Mouse (Mus musculus): ENCODE results near the gene Esrrg. TPM values are rescaled to one million over a fixed set of nuclear protein-coding genes. Genes with fewer than 3 reads are reported as not detected.

Gene Esrrg
- polyA plus RNA-seq, 1 experiment: 42.5 TPM

- Histone ChIP-seq H3K4me1 (ENCODE audit: control insufficient read depth, insufficient read depth, low read length) (0 out of 2 replicates have a peak, but pooled peaks cover 2% of the 10 kb centered on the region), H3K27me3 (ENCODE audit: control insufficient read depth, insufficient read depth, low read length) (no peaks in the 10 kb centered on the region; the same call in 1 of the 2 replicates), H3K4me3 (replicated peaks; ENCODE audit: insufficient read depth, low read depth, low read length) (no peak overlapping the region), H3K27ac (ENCODE audit: insufficient read depth, low read length) (no peak overlapping the region)
- no peak for TF ChIP-seq CTCF (IDR thresholded peaks at IDR 0.05; ENCODE audit: borderline replicate concordance, insufficient read depth, low read depth, low read length)
- TF ChIP-seq POLR2A (IDR thresholded peaks at IDR 0.05; ENCODE audit: borderline replicate concordance, insufficient read depth, low read length): no peak
- no peak for DNase-seq
- 45% methylated on average over 7 of the region's 7 CpGs for WGBS
Observed at GRCm38 (mm10) chr1:187787055-187788016, 178.7 kb downstream of the Esrrg start.

- DNase-seq: no peak
- TF ChIP-seq CTCF (IDR thresholded peaks at IDR 0.05; ENCODE audit: borderline replicate concordance, insufficient read depth, low read depth, low read length): no peak
- TF ChIP-seq POLR2A (IDR thresholded peaks at IDR 0.05; ENCODE audit: borderline replicate concordance, insufficient read depth, low read length): no peak
Observed at GRCm38 (mm10) chr1:187794240-187794930, 185.8 kb downstream of the Esrrg start.

GRCm38 (mm10) chr1:187795551-187795950, 187.0 kb downstream of the Esrrg start:
- DNase-seq: no peak
- Histone ChIP-seq H3K4me1 (ENCODE audit: control insufficient read depth, insufficient read depth, low read length) (no peaks in the 10 kb centered on the region), H3K27ac (ENCODE audit: insufficient read depth, low read length) (no peak overlapping the region), H3K4me3 (replicated peaks; ENCODE audit: insufficient read depth, low read depth, low read length) (no peak overlapping the region), H3K27me3 (ENCODE audit: control insufficient read depth, insufficient read depth, low read length) (no peaks in the 10 kb centered on the region)
- 66% methylated on average over 3 of the region's 3 CpGs for WGBS
- TF ChIP-seq CTCF (IDR thresholded peaks at IDR 0.05; ENCODE audit: borderline replicate concordance, insufficient read depth, low read depth, low read length) (no peak), POLR2A (IDR thresholded peaks at IDR 0.05; ENCODE audit: borderline replicate concordance, insufficient read depth, low read length) (no peak)

More at GRCm38 (mm10) chr1:187794240-187794930, 185.8 kb downstream of the Esrrg start:
- H3K4me1 ChIP-seq (ENCODE audit: control insufficient read depth, insufficient read depth, low read length): no peaks in the 10 kb centered on the region
- no peak overlapping the region for H3K4me3 ChIP-seq (replicated peaks; ENCODE audit: insufficient read depth, low read depth, low read length)
- H3K27me3 ChIP-seq (ENCODE audit: control insufficient read depth, insufficient read depth, low read length): no peaks in the 10 kb centered on the region
- no peak overlapping the region for H3K27ac ChIP-seq (ENCODE audit: insufficient read depth, low read length)
- WGBS: 84% methylated on average over 5 of the region's 5 CpGs

GRCm38 (mm10) chr1:187799300-187799699, 190.7 kb downstream of the Esrrg start:
- WGBS: 20% methylated on average over 7 of the region's 7 CpGs

GRCm38 (mm10) chr1:187800761-187801160, 192.2 kb downstream of the Esrrg start:
- no peak for DNase-seq
- 52% methylated on average over 10 of the region's 10 CpGs for WGBS
- H3K4me1 ChIP-seq (ENCODE audit: control insufficient read depth, insufficient read depth, low read length): no peaks in the 10 kb centered on the region
- H3K4me3 ChIP-seq (replicated peaks; ENCODE audit: insufficient read depth, low read depth, low read length): no peak overlapping the region
- TF ChIP-seq CTCF (IDR thresholded peaks at IDR 0.05; ENCODE audit: borderline replicate concordance, insufficient read depth, low read depth, low read length) (no peak), POLR2A (IDR thresholded peaks at IDR 0.05; ENCODE audit: borderline replicate concordance, insufficient read depth, low read length) (no peak)
- H3K27me3 ChIP-seq (ENCODE audit: control insufficient read depth, insufficient read depth, low read length): no peaks in the 10 kb centered on the region; the same call in 1 of the 2 replicates
- no peak overlapping the region for H3K27ac ChIP-seq (ENCODE audit: insufficient read depth, low read length)

More at GRCm38 (mm10) chr1:187799300-187799699, 190.7 kb downstream of the Esrrg start:
- Histone ChIP-seq H3K27me3 (ENCODE audit: control insufficient read depth, insufficient read depth, low read length) (no peaks in the 10 kb centered on the region; the same call in 1 of the 2 replicates), H3K27ac (ENCODE audit: insufficient read depth, low read length) (no peak overlapping the region), H3K4me1 (ENCODE audit: control insufficient read depth, insufficient read depth, low read length) (no peaks in the 10 kb centered on the region), H3K4me3 (replicated peaks; ENCODE audit: insufficient read depth, low read depth, low read length) (no peak overlapping the region)
- DNase-seq: no peak
- TF ChIP-seq POLR2A (IDR thresholded peaks at IDR 0.05; ENCODE audit: borderline replicate concordance, insufficient read depth, low read length) (no peak), CTCF (IDR thresholded peaks at IDR 0.05; ENCODE audit: borderline replicate concordance, insufficient read depth, low read depth, low read length) (no peak)

- TF ChIP-seq CTCF (IDR thresholded peaks at IDR 0.05; ENCODE audit: borderline replicate concordance, insufficient read depth, low read depth, low read length) (no peak), POLR2A (IDR thresholded peaks at IDR 0.05; ENCODE audit: borderline replicate concordance, insufficient read depth, low read length) (no peak)
- Histone ChIP-seq H3K4me3 (replicated peaks; ENCODE audit: insufficient read depth, low read depth, low read length) (no peak overlapping the region), H3K27me3 (ENCODE audit: control insufficient read depth, insufficient read depth, low read length) (no peaks in the 10 kb centered on the region; the same call in 1 of the 2 replicates), H3K4me1 (ENCODE audit: control insufficient read depth, insufficient read depth, low read length) (no peaks in the 10 kb centered on the region), H3K27ac (ENCODE audit: insufficient read depth, low read length) (no peak overlapping the region)
- WGBS: 56% methylated on average over 5 of the region's 5 CpGs
- DNase-seq: no peak
Observed at GRCm38 (mm10) chr1:187803566-187803965, 195.0 kb downstream of the Esrrg start.

GRCm38 (mm10) chr1:187803997-187804396, 195.4 kb downstream of the Esrrg start:
- 8% methylated on average over 5 of the region's 5 CpGs for WGBS
- Histone ChIP-seq H3K4me1 (ENCODE audit: control insufficient read depth, insufficient read depth, low read length) (no peaks in the 10 kb centered on the region), H3K27ac (ENCODE audit: insufficient read depth, low read length) (no peak overlapping the region)

More at GRCm38 (mm10) chr1:187803997-187804396, 195.4 kb downstream of the Esrrg start:
- no peak for DNase-seq
- no peak overlapping the region for H3K4me3 ChIP-seq (replicated peaks; ENCODE audit: insufficient read depth, low read depth, low read length)
- TF ChIP-seq CTCF (IDR thresholded peaks at IDR 0.05; ENCODE audit: borderline replicate concordance, insufficient read depth, low read depth, low read length) (no peak), POLR2A (IDR thresholded peaks at IDR 0.05; ENCODE audit: borderline replicate concordance, insufficient read depth, low read length) (no peak)
- H3K27me3 ChIP-seq (ENCODE audit: control insufficient read depth, insufficient read depth, low read length): no peaks in the 10 kb centered on the region; the same call in 1 of the 2 replicates

Data from cerebellum, adult 2 months (tissue).